Mouse (Mus musculus) liver, embryonic 14.5 days (tissue): Measurements from ENCODE around the gene Map4k1.

Source experiments
- CTCF ChIP-seq: IDR thresholded peaks from 2 replicates; pipeline ENCODE4 v1.5.1; 2016; ENCODE audit warnings: antibody characterized with exemption, low read depth, control low read depth
- EP300 ChIP-seq: IDR thresholded peaks from 2 replicates; pipeline ENCODE4 v1.6.1; 2016; ENCODE audit warnings: antibody characterized with exemption, low read depth

DNA sequence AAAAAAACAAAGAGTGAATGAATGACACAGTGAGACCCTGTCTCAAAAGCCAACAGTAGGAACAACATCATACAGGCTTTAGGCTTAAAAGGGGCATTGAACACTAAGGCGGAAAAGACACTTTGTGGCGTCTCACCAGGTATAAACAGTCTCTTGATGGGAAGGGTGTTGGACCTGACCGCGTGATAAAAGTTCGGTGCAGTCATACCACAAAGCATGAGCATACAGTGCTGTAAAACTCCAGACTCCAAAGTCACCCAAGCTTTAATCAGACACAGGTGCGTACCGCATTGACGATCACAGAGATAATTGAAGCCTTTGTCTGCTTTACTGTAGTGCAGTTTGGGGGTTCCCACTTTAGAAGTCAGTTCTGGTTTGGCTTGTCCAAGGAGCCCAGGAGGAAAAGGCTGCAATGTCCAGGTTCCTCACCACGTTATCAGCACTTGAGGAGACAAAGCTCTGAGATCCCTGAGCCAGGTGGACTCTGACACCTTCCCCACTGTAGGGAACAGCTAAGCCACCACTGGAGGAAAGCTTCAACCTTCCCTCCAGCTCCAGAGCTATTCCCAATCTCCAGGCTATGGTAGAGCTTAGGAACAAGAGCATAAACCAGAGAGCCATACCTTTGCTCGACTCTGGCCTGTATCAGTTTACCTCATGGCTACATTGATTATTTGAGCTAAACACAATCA, 31.4 kb upstream of the Map4k1 start:
- TF ChIP-seq CTCF (no peak), EP300 (no peak)
